In genomic region chr4:146448950-146449349, GRCm38 (mm10) we compare ENCODE assay signal across 7 mouse cellular contexts. TPM values are rescaled to one million over a fixed set of nuclear protein-coding genes. Genes with fewer than 3 reads are reported as not detected.
A peak's percentile ranks its signal among the peaks of the same experiment; 100 is the strongest.
DNase-seq lines count a peak whose midpoint lies in the region; ATAC-seq and TF ChIP-seq lines count a peak whose summit lies in the region.
"Not testable (repeated sequence)": the region's sequence is repeated elsewhere in the genome, so short reads cannot be mapped to it uniquely, and the experiment has no call there.

Gene Zfp992 (plus strand): TSS chr4:146449023.

- peak; percentile 88 for DNase-seq in heart, adult 11 months
- DNase-seq in hindbrain, embryonic 11.5 days (ENCODE audit: low spot score); stomach, postnatal 0 days (ENCODE audit: low spot score): not testable (repeated sequence)

- H3K27ac ChIP-seq in hindbrain, embryonic 11.5 days (ENCODE audit: low read depth, low read length); limb, embryonic 12.5 days; stomach, postnatal 0 days (replicated peaks): not testable (repeated sequence)

- WGBS in hindbrain, embryonic 11.5 days: 95% methylated on average over 2 of the region's 2 CpGs
- WGBS in limb, embryonic 12.5 days: 90% methylated on average over 2 of the region's 2 CpGs
- 93% methylated on average over 2 of the region's 2 CpGs for WGBS in stomach, postnatal 0 days

- not testable (repeated sequence) for TF ChIP-seq CTCF in stomach, postnatal 0 days (IDR thresholded peaks at IDR 0.05; ENCODE audit: low read depth)

- ATAC-seq in common myeloid progenitor, adult 5-6 weeks (replicated peaks; ENCODE audit: low read depth, poor library complexity, severe bottlenecking); monocyte, adult 5-6 weeks (replicated peaks; ENCODE audit: insufficient number of reproducible peaks, low FRiP score, low TSS enrichment, poor library complexity, severe bottlenecking): not testable (repeated sequence)
- ATAC-seq in hindbrain, embryonic 11.5 days (ENCODE audit: low FRiP score): peak; percentile 58; the same call in 1 of the 2 replicates
- ATAC-seq in limb, embryonic 12.5 days (ENCODE audit: insufficient number of reproducible peaks, insufficient read depth, low FRiP score, low TSS enrichment, low read depth): peak; percentile 63; the same call in 1 of the 2 replicates
- peak; percentile 43; the same call in 1 of the 2 replicates for ATAC-seq in megakaryocyte-erythroid progenitor cell, adult 5-6 weeks (replicated peaks; ENCODE audit: low FRiP score, low TSS enrichment, poor library complexity, severe bottlenecking)
- peak; percentile 42; the same call in 1 of the 2 replicates for ATAC-seq in stomach, postnatal 0 days (ENCODE audit: low FRiP score, low TSS enrichment)

- not testable (repeated sequence) for H3K9ac ChIP-seq in hindbrain, embryonic 11.5 days (ENCODE audit: low read depth, low read length); limb, embryonic 12.5 days (replicated peaks); stomach, postnatal 0 days (ENCODE audit: low read length)

- H3K9me3 ChIP-seq in hindbrain, embryonic 11.5 days (ENCODE audit: control insufficient read depth, low read length): peaks cover 22% of the 10 kb centered on the region
- H3K9me3 ChIP-seq in limb, embryonic 12.5 days: peaks cover 57% of the 10 kb centered on the region
- H3K9me3 ChIP-seq in stomach, postnatal 0 days (ENCODE audit: control insufficient read depth, low read length): peaks cover 11% of the 10 kb centered on the region

- H3K4me1 ChIP-seq in hindbrain, embryonic 11.5 days (replicated peaks; ENCODE audit: control insufficient read depth, insufficient read depth, low read length); limb, embryonic 12.5 days (replicated peaks); stomach, postnatal 0 days (replicated peaks; ENCODE audit: control insufficient read depth, insufficient read depth): not testable (repeated sequence)

- H3K4me2 ChIP-seq in hindbrain, embryonic 11.5 days (replicated peaks; ENCODE audit: low read depth, low read length); limb, embryonic 12.5 days; stomach, postnatal 0 days (replicated peaks; ENCODE audit: low read depth): not testable (repeated sequence)

- H3K27me3 ChIP-seq in hindbrain, embryonic 11.5 days (ENCODE audit: control insufficient read depth, insufficient read depth, low read length); limb, embryonic 12.5 days; stomach, postnatal 0 days (ENCODE audit: control insufficient read depth, insufficient read depth, low read length): not testable (repeated sequence)

- not testable (repeated sequence) for TF ChIP-seq EP300 in stomach, postnatal 0 days (optimal IDR thresholded peaks at IDR 0.05)

- H3K4me3 ChIP-seq in hindbrain, embryonic 11.5 days (ENCODE audit: low read depth, low read length); limb, embryonic 12.5 days (replicated peaks); stomach, postnatal 0 days (ENCODE audit: low read depth, low read length): not testable (repeated sequence)

- H3K36me3 ChIP-seq in hindbrain, embryonic 11.5 days (ENCODE audit: control insufficient read depth, insufficient read depth, low read length); limb, embryonic 12.5 days; stomach, postnatal 0 days (ENCODE audit: control insufficient read depth, insufficient read depth, low read length): not testable (repeated sequence)

RNA-seq across cellular contexts. Expression of gene Zfp992, which starts in this region (rescaled TPM):
- 11.4 and 19.5 TPM in 2 replicates for total RNA-seq in common myeloid progenitor, adult 5-6 weeks (2017)
- 3.6 and 3.9 TPM in 2 replicates for polyA plus RNA-seq in hindbrain, embryonic 11.5 days (2014; fragmentation: Nextera tagmentation; extraction: Ambion mirVana)
- polyA plus RNA-seq in limb, embryonic 12.5 days (2016; fragmentation: Nextera tagmentation; extraction: Ambion mirVana): 4.3 and 4.9 TPM in 2 replicates
- 18.9 and 19.5 TPM in 2 replicates for total RNA-seq in megakaryocyte-erythroid progenitor cell, adult 5-6 weeks (2014; fragmentation: Nextera tagmentation)
- 9.3 and 11.8 TPM in 2 replicates for total RNA-seq in megakaryocyte-erythroid progenitor cell, adult 5-6 weeks (2017)
- total RNA-seq in monocyte, adult 5-6 weeks (2017): 12.4 to 17.4 TPM (median 13.2 TPM) in 3 replicates
- 1.2 and 1.5 TPM in 2 replicates for polyA plus RNA-seq in stomach, postnatal 0 days (2015; fragmentation: Nextera tagmentation; extraction: Ambion mirVana)
